Mouse (Mus musculus): ENCODE data around the gene Sell. TPM values are rescaled to one million over a fixed set of nuclear protein-coding genes. Genes with fewer than 3 reads are reported as not detected.

Gene Sell
- total RNA-seq, 2 experiments from 2014 or later = 0.94 to 1.6 TPM

- DNase-seq (ENCODE audit: low spot score) = no peak
- intact Hi-C loops (cut with DNase I) = no loop called here
Observed at GRCm38 (mm10) chr1:164073091-164073490, 11.3 kb downstream of the Sell start.

GRCm38 (mm10) chr1:164073803-164074202, 12.0 kb downstream of the Sell start:
- intact Hi-C loops (cut with DNase I) = no loop called here
- DNase-seq (ENCODE audit: low spot score) = no peak

GRCm38 (mm10) chr1:164074606-164075140, 12.9 kb downstream of the Sell start:
- intact Hi-C loops (cut with DNase I) = no loop called here

DNA sequence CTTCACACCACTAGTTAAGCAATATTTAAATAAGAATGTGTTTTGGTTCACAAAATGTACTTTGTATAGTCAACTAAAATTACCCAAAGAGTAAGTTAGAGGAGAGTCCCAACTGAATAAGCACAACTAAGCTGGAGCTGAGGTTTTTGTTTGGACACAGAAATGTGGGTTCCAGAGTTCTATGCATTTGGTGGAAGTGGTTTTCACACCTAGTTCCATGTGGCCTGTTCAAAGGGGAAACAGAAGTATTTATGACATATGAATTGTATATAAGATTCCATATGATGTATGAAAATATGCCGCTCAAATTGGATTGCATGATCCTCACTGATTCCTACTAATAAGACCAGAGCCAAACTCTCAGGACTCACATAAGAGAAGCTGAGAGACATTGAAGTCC, 13.6 kb downstream of the Sell start:
- intact Hi-C loops (cut with DNase I) = no loop called here
- DNase-seq (ENCODE audit: low spot score) = no peak

More at GRCm38 (mm10) chr1:164074606-164075140, 12.9 kb downstream of the Sell start:
- no peak for DNase-seq (ENCODE audit: low spot score)

DNA sequence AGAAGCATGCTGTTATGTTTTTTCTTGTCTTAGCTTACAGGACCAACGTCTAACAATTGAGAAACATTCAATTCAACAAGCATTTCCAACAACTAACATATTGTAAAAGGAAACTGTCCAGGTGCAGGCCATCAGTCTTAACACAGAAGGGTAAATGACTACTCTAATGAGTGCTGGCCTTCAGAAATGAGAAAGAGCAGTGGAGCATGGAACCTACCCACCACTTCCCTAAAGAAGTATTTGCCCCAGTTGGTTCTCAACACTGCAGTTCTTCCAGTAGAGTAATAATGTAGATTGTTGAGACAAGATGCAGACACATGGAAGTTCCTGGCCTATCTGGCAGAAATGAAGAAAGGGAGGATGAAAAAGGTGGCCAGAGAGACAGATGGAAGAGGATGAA, 14.7 kb downstream of the Sell start:
- no peak for DNase-seq (ENCODE audit: low spot score)
- intact Hi-C loops (cut with DNase I) = no loop called here

DNA sequence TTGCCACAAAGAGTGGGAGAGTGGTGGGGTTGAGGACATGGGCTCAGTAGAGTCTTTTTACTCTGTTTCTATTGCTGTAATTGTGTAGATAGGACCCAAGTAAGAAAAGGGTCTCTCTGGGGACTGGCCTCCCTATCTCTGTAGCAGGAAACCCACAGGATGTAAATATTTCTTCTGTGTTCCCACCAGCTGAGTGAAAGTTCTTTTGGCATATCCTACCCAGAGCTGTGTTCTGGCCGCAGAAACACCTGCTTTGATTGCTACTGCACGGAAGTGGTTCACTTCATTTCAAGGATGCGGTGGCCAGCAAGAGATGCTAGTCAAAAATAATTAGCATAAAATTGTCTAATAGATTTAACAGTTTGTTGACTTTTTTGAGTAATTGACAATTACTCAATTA, 15.2 kb downstream of the Sell start:
- intact Hi-C loops (cut with DNase I) = no loop called here
- DNase-seq (ENCODE audit: low spot score) = no peak

GRCm38 (mm10) chr1:164078323-164078741, 16.6 kb downstream of the Sell start:
- no peak for DNase-seq (ENCODE audit: low spot score)
- intact Hi-C loops (cut with DNase I) = no loop called here

GRCm38 (mm10) chr1:164079091-164079490, 17.3 kb downstream of the Sell start:
- intact Hi-C loops (cut with DNase I) = no loop called here
- DNase-seq (ENCODE audit: low spot score) = no peak

DNA sequence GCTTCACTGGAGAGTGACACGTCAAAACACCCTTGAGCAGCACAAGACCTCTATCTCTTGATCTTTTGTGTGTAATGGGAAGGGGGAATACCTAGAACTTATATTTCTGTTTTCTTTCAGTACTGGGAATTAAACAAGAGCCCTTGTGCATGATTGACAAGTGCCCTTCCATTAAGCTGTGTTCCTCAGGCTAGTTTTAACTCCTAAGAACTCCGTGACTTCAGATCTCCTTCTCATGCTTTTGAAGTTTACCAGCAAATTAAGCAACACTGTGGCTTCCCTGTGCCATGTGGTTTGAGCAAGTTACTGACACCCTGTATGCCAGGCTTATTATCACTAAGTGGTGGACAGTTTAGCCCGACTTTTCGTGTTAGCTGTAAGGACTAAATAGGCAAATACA, 21.3 kb downstream of the Sell start:
- DNase-seq (ENCODE audit: low spot score) = no peak

DNA sequence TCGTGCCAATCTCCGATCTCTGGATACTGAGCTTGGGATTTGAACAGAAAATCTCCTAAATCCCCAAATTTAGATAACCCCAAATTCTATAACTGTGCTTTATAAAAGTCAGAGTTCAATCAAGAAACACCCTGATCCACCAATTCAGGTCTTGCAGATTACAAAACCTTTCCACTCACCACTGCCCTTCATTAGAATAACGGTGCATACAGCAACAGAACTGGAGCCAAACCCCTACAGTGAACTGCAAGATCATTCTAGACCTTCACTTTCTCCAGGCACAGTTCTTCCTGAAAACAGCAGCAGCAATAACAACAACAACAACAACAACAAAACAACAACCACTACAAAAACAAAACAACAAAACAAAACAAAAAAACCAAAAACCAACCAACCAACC, 25.0 kb downstream of the Sell start:
- intact Hi-C loops (cut with DNase I) = no loop called here
- no peak for DNase-seq (ENCODE audit: low spot score)

More for the DNA sequence above, 21.3 kb downstream of the Sell start:
- intact Hi-C loops (cut with DNase I) = no loop called here

GRCm38 (mm10) chr1:164087872-164088271, 26.1 kb downstream of the Sell start:
- intact Hi-C loops (cut with DNase I) = no loop called here
- DNase-seq (ENCODE audit: low spot score) = no peak

DNA sequence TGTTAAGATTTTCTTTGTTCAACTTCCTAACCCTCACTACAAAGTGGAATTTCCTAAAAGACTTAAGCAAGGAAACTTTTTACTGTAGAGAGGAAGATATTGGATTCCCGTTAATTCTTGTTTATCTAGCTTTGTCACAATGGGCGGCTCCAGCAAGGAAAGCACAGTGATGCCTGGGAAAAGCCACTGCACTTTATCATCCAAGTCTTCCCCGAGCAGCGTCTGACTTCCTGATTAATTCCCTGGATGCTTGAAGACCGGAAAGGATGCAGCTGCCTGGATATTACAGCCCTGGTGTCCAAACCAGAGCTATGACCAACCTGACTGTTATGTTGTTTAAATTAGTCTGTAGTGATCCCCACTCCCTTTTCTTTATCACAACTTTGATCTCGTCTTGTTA, 35.0 kb downstream of the Sell start:
- intact Hi-C loops (cut with DNase I) = no loop called here
- DNase-seq (ENCODE audit: low spot score) = no peak

- intact Hi-C loops (cut with DNase I) = no loop called here
- no peak for DNase-seq (ENCODE audit: low spot score)
Observed at GRCm38 (mm10) chr1:164097911-164098310, 36.1 kb downstream of the Sell start.

DNA sequence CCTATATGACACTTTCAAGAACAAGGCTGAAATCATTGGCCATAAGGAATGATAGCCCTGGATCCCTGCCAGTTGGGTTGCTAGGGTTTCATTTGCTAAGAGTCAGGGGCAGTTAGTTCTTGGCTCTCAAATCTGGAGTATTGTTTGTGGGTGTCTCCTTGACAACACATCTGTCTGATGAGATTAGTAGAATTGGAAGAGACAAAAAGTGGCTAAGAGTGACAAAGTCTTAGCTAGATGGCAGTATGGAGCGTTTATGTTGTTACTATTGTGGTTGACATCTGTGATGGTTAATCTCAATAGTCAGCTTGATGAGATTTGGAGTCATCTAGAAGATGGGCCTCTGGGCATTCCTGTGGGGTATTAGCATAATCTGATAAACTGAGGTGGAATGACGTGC, 36.6 kb downstream of the Sell start:
- DNase-seq (ENCODE audit: low spot score) = no peak
- intact Hi-C loops (cut with DNase I) = no loop called here

GRCm38 (mm10) chr1:164109763-164110162, 48.0 kb downstream of the Sell start:
- intact Hi-C loops (cut with DNase I) = no loop called here
- DNase-seq (ENCODE audit: low spot score) = no peak

DNA sequence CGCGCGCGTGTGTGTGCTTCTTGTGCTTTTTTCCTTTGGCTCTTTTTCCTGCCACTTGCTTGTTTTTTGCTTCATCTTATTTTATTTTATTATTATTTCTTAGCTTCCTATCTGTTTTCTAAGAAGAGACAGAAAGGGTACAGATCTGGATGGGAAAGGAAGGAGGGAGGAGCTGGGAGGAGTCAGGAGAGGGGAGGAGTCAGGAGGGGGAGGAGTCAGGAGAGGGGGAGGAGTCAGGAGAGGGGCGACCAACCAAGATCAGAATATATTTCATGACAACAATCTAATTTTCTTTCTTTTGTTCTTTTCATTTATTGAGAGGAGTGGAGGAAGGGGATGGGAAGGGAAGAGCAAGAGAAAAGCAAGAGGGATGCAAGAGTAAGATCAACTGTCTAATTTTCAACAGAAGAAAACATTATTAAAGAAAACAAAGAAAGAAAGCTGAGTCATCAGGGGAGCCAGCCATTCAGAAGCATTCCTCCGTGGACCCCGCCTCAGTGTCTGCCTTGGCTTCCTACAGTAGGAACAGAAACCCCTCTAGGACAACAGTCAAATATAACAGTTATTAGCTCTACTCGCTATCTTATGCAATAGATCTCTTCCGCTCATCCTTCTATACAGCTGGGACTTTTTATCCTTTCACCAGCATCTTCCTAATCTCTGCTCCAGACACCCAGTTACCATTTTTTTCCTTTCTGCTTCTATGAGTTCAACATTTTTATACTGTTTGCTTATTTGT, 49.0 kb downstream of the Sell start:
- intact Hi-C loops (cut with DNase I) = no loop called here
- DNase-seq (ENCODE audit: low spot score) = no peak

DNA sequence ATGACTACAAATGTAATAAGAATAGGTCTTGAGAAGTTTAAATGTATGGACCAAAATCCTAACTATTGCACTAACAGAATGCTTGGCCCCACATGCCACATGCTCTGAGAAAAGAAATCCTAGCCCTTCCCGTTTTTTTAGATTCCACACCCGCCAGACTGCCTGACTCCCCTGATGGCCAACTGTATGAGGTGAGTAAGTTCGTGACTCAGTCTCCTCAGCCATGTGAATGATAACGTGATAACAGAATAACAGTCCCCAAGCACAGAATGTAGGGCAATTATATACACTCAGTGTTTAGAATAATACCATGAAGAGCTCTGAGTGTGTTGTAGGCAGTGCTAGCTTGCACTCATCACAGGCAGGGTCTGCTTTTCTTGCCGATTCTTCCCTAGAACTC, 52.5 kb downstream of the Sell start:
- DNase-seq (ENCODE audit: low spot score) = no peak
- intact Hi-C loops (cut with DNase I) = no loop called here

DNA sequence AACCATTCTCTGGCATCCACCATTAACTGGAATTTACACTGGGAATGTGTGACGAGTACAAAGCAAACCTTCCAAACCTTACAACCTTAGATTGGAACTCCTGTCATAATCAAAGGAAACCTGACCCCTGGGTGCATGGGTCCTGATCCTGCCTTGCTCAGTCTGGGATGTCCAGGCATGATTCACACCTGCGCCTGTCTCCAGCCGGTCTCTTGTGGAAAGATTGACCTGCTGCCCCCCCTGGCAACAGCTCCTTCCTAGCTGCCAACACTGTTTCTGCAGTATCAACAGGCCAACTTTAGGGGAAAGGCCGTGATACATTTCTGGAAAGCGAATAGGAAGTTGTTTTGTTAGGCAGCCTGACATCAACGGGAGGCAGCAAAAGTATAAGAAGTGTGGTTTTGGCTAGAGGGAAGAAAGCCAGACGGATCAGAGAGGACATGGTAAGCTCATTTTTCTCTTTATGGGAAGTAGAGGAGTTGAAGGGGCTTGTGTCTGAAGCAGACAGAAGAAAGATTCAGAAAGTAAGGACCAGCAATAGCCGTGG, 53.2 kb downstream of the Sell start, which contains the start of gene Selp:
Gene Selp (plus strand): TSS at position 318 of the 547 bp plus-strand sequence.
- DNase-seq (ENCODE audit: low spot score) = no peak
- intact Hi-C loops (cut with DNase I) = no loop called here

GRCm38 (mm10) chr1:164115647-164116046, 53.9 kb downstream of the Sell start:
- intact Hi-C loops (cut with DNase I) = no loop called here
- DNase-seq (ENCODE audit: low spot score) = no peak

DNA sequence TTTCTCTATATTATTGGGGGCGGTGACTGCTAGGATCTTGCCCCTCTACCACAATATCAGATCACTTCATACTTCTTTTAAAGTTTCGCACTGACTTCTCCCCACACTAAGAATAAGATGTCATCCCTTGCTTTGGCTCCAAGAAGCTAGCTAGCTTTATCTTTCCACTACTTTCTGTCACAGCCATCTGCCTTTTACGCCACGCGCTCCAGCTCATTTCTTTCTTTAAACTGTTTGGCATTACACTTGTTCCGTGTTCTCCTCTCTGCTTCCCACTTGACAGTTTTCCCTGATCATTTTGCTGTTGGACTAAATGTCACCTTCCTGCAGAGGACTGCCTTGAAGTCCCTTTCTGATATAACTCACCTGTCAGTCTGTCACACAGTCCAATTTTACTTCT, 56.1 kb downstream of the Sell start:
- intact Hi-C loops (cut with DNase I) = no loop called here
- DNase-seq (ENCODE audit: low spot score) = no peak

DNA sequence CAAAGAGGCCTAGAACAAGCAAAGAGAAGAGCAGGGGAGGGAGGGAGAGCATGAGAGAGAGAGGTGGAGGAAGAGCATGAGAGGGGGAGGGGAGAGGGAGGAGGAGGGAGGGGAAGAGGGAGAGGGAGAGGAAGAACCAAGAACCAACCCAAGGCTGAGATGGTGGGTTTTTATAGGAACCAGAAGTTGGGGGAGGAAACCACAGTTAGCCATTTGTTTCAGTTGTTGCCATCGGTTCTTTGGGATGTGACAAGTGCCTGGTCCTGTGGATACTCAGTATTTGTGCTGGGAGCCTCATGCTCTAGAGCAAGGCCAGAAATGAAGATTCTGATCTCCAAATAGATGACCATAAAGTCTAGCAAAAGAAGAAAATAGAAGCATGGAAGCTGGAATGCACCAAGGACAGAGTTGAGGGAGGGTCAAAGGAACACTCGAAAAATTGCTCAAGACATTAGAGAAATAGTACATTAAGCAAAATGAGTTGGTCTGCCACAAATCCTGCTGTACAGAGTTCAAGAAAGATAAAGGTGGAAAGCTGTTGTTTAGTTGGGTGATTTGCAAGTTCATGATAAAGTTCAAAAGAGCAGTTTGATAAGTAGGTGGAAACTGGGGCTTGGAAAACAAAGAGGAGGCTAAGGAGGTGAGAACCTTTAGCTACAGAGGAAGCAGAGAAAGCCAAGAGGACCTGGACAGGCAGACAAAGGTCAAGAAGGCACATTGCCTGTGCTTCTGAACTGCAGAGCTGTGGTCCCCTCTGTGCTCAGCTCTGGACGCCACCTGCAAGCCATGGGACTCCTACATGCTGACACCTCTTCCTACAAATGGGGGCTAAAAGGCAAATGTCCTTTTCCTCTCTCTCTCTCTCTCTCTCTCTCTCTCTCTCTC, 58.4 kb downstream of the Sell start:
- DNase-seq (ENCODE audit: low spot score) = no peak
- intact Hi-C loops (cut with DNase I) = no loop called here

Measured in heart, postnatal 25 days (tissue).